Mouse (Mus musculus) R1 (cell line): Measurements from ENCODE around the gene Smim13.

Experiments
- DNase-seq: peaks from one replicate; pipeline ENCODE4 v3.0.0-alpha.2; 2018; ENCODE audit warnings: low read depth, low spot score

Gene Smim13

DNA sequence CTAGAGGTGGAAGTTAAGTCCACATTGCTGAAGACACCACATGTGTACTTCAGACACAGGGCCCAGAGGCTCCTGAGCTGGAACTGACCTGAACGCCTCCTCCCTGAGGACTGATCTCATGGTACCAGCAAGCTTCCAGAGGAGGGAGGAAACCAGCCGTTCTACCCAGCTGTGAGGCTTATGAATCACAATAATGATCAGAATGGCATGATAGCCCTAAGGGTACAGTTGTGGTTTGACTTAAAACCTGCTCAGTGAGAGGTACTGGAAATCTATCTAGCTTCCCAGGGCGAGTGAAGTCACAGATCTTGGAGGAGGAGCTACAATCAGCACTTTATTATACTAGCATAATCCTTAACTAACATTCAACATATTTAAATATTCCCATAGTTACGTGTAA, 35.8 kb downstream of the Smim13 start:
- DNase-seq = no peak

DNA sequence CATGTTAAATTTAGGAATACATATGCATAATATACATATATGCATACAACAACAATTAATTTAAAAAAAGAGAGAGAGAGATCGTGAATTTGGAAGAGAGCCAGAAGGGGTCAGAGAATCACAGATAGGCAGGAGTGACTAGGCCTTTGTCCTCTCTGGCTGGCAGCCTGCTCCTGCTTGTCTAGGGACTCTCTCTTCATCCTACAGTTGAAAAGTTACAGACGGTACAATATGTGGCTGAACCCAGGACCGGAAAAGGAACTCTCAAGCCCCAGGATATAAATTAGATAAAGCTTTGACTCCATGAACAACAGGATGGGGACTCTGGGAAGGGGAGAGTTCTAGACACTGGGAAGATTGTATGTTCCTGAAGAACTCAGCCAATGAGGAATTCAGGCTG, 36.6 kb downstream of the Smim13 start:
- no peak for DNase-seq

GRCm38 (mm10) chr13:41291466-41291974, 41.9 kb downstream of the Smim13 start:
- no peak for DNase-seq

DNA sequence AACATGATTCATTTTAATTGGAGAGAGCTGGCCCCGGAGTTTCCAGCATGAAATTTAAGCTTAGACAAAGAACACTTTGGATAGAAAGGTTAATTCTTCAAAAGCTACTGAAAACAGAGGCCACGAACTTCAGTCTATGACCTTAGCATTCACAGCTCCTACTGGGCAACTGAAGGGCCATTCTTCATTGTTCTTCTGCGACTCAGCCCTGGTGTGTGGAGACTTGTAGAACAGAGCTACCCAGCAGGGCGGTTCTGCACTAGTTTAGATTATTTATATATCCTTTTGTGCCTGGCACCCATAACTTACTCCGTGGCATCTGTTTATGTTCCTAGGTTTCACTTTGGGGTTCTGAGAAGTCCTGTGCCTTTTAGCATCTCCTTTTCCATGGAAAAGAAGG, 44.0 kb downstream of the Smim13 start:
- DNase-seq = no peak

DNA sequence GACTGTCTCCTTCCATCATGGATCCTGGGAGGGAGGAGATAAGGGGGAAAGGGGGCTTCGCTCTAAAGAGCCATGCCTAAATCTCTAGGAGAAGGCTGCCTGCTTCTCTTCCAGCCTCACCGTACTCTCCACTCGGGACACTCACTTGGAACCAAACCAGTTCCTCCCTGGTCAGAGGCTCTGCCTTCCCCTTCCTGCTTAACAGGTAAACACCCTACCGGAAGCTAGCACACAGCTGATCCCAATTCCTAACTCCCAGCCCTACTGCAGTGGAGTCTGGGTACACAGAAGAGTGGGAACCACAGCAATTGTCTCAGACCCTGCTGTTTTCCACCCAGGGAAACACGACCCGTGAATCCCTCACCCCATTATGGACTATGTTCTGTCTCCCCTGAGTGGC, 46.2 kb downstream of the Smim13 start:
- no peak for DNase-seq

- DNase-seq = no peak
Measured at GRCm38 (mm10) chr13:41296396-41296795, 46.8 kb downstream of the Smim13 start.

GRCm38 (mm10) chr13:41298533-41298932, 48.9 kb downstream of the Smim13 start:
- no peak for DNase-seq

- DNase-seq = no peak
Measured at GRCm38 (mm10) chr13:41298996-41299395, 49.4 kb downstream of the Smim13 start.

DNA sequence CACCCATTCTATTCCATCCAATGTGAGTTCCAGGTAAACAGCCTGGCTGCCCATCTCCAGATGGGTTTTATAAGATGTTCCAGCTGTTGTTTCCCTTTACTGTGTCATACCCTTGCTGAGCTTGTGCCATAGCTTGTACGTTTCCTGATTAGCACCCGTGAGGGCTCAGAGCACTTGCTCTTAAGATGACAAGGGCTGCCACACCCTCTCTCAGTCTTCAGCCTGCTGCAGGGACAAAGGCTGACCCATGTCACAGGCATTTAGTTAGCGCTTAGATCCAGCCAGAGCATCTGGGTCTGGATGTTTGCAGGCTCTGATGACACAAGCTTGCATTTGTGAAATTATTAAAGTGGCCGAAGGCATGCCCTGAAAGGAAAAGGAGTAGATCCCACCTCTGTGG, 50.4 kb downstream of the Smim13 start:
- DNase-seq = no peak

- DNase-seq = peak; percentile 89
Measured at GRCm38 (mm10) chr13:41302716-41303115, 53.1 kb downstream of the Smim13 start.

GRCm38 (mm10) chr13:41320749-41321148, 71.1 kb downstream of the Smim13 start:
- DNase-seq = no peak

DNA sequence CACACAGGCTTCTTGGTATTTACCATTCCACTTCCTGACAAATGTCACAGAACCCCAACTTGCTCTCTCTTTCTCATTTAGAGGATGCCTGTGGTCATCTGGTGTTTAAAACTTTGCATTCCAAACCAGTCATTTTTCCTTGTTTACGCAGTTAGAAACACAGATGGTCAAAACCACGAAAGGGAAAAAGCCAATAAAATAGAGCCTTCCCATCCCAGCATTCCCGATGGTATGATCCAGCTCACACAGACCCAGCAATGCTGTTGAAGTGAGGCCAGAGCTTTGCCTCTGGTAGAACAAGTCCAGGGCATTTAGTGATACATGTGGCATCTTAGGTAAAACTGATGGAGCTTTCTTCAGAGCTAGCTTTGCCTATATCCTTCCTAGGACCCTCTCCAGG, 71.8 kb downstream of the Smim13 start:
- no peak for DNase-seq

DNA sequence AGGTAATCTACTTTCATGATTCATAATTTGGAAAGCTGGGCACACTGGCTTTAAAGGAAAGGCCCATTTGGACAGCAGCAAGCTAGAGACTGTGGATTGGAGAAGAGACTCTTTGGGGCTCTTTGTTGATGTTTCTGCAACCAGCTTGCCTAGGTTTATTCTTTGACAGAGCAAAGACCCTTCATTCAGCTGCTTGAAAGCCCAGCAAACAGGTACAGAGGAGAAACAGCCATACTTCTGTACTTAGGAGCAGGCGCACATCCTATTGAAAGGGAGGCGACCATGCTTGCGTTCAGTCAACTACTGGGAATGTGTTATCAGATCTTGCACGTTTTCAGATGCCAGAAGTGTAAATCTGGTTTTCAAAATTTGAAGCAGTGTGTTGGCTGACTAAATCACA, 75.0 kb downstream of the Smim13 start:
- no peak for DNase-seq

- DNase-seq = no peak
Measured at GRCm38 (mm10) chr13:41325346-41325745, 75.7 kb downstream of the Smim13 start.

DNA sequence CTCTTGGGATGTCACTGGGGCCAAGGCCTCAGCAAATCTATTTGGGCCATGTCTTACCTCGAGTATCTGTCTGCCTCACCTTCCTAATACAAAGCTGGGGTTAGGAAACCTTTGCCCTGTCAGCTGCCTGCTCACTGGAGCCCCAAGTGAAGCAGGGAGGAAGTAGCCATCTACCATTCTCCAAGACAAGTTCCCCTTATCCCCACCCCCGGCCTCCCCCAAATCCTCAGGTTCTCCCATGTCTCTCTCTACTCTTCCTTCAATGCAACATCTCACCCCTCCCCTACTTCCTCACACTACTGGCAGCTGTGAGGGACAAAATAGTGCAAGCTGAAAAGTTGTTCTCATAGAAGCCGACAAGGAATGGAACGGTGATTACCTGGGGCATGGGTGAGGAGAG, 76.5 kb downstream of the Smim13 start:
- no peak for DNase-seq
